Mouse (Mus musculus): ENCODE results near the gene Bach2.

The Bach2 gene

GRCm38 (mm10) chr4:32325596-32325995, 87.0 kb downstream of the Bach2 start:
- no peak for DNase-seq (ENCODE audit: extremely low read depth, insufficient read length, low spot score)

- no peak for DNase-seq (ENCODE audit: extremely low read depth, insufficient read length, low spot score)
These were observed 87.7 kb downstream of the Bach2 start for GRCm38 (mm10) chr4:32326279-32326678.

GRCm38 (mm10) chr4:32326860-32327259, 88.3 kb downstream of the Bach2 start:
- DNase-seq (ENCODE audit: extremely low read depth, insufficient read length, low spot score) = no peak

- DNase-seq (ENCODE audit: extremely low read depth, insufficient read length, low spot score) = no peak
These were observed 89.0 kb downstream of the Bach2 start for GRCm38 (mm10) chr4:32327626-32328025.

GRCm38 (mm10) chr4:32328561-32328960, 90.0 kb downstream of the Bach2 start:
- no peak for DNase-seq (ENCODE audit: extremely low read depth, insufficient read length, low spot score)

GRCm38 (mm10) chr4:32330584-32331314, 92.1 kb downstream of the Bach2 start:
- no peak for DNase-seq (ENCODE audit: extremely low read depth, insufficient read length, low spot score)

GRCm38 (mm10) chr4:32332028-32332427, 93.4 kb downstream of the Bach2 start:
- DNase-seq (ENCODE audit: extremely low read depth, insufficient read length, low spot score) = no peak

- DNase-seq (ENCODE audit: extremely low read depth, insufficient read length, low spot score) = peak; percentile 52
These were observed 95.5 kb downstream of the Bach2 start for GRCm38 (mm10) chr4:32334131-32334530.

GRCm38 (mm10) chr4:32334765-32335164, 96.2 kb downstream of the Bach2 start:
- no peak for DNase-seq (ENCODE audit: extremely low read depth, insufficient read length, low spot score)

GRCm38 (mm10) chr4:32335659-32336058, 97.1 kb downstream of the Bach2 start:
- no peak for DNase-seq (ENCODE audit: extremely low read depth, insufficient read length, low spot score)

GRCm38 (mm10) chr4:32336642-32337041, 98.0 kb downstream of the Bach2 start:
- no peak for DNase-seq (ENCODE audit: extremely low read depth, insufficient read length, low spot score)

- DNase-seq (ENCODE audit: extremely low read depth, insufficient read length, low spot score) = no peak
These were observed 99.0 kb downstream of the Bach2 start for GRCm38 (mm10) chr4:32337638-32338037.

GRCm38 (mm10) chr4:32338451-32338850, 99.8 kb downstream of the Bach2 start:
- no peak for DNase-seq (ENCODE audit: extremely low read depth, insufficient read length, low spot score)

- no peak for DNase-seq (ENCODE audit: extremely low read depth, insufficient read length, low spot score)
These were observed 102.2 kb downstream of the Bach2 start for GRCm38 (mm10) chr4:32340844-32341243.

- DNase-seq (ENCODE audit: extremely low read depth, insufficient read length, low spot score) = no peak
These were observed 103.7 kb downstream of the Bach2 start for GRCm38 (mm10) chr4:32342269-32342668.

GRCm38 (mm10) chr4:32343256-32344165, 104.9 kb downstream of the Bach2 start:
- DNase-seq (ENCODE audit: extremely low read depth, insufficient read length, low spot score) = peak; percentile 46

- DNase-seq (ENCODE audit: extremely low read depth, insufficient read length, low spot score) = no peak
These were observed 105.7 kb downstream of the Bach2 start for GRCm38 (mm10) chr4:32344276-32344675.

- DNase-seq (ENCODE audit: extremely low read depth, insufficient read length, low spot score) = no peak
These were observed 108.6 kb downstream of the Bach2 start for GRCm38 (mm10) chr4:32347202-32347601.

- DNase-seq (ENCODE audit: extremely low read depth, insufficient read length, low spot score) = no peak
These were observed 109.1 kb downstream of the Bach2 start for GRCm38 (mm10) chr4:32347711-32348110.

GRCm38 (mm10) chr4:32349361-32349760, 110.8 kb downstream of the Bach2 start:
- DNase-seq (ENCODE audit: extremely low read depth, insufficient read length, low spot score) = no peak

- no peak for DNase-seq (ENCODE audit: extremely low read depth, insufficient read length, low spot score)
These were observed 112.6 kb downstream of the Bach2 start for GRCm38 (mm10) chr4:32351236-32351635.
